Mouse (Mus musculus) yolk sac, embryonic 10.5 days (tissue): ENCODE results near the gene Cxxc4.
A peak's percentile ranks its signal among the peaks of the same experiment; 100 is the strongest.

Experiments used
- DNase-seq: peaks from one replicate; pipeline ENCODE4 v3.0.0-alpha.2; 2017; ENCODE audit warnings: low spot score

Cxxc4 gene

DNA sequence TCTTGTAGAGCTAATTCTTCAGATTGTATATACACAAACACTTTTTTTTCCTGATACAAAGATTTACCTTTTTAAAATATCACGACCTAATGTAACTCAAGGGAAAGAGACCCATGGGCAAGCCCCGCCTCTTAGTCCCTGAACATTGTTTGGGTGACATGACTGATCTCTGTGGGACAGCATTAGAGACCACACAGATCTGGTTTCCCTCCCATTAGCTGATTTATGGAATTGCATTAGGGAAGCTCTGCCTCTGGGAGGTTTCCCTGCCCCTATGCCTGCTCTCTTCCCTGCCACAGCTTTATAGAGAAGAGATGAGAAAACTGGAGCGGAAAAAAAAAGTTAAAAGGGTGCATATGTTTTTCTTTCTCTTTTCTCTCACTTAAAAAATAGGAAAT lies 7.6 kb downstream of the Cxxc4 start:
- no peak for DNase-seq

DNA sequence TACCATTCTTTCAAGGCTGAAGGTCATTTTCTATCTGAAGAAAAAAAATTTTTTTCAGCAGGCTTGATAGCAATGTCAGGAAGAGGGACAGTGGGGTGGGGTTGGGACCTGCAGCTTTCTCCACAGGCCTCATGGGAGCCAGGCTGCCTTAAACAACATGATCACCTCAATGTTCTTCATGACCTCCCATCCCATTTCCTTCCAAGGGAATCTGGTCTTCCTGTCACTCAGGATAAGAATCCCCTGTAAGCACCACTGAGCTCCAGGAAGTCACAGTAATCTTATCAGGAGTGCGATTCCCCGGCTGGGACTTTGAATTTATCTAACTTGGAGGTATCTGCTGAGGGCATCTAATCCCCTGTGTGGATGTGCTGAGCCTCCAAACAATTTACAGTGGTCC lies 17.9 kb downstream of the Cxxc4 start:
- DNase-seq = no peak

DNA sequence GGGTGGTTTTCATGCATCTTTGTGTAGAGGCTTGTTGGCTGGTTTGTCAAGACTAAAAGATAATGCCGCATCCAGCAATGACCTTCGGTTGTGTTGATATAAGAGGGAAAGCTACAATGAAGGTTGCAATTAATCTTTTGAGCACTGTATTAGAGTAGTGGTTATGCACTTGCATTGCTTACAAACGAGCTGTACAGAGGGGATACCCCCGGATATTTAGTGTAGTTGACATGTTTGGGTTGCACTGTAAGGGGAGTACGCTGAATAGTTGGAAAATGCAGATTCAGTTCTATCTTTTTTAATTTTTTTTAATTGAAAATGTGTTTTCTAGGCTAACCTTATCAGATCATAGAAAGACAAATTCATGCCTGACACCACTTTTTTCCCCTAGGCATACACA lies 22.4 kb downstream of the Cxxc4 start:
- DNase-seq = no peak

DNA sequence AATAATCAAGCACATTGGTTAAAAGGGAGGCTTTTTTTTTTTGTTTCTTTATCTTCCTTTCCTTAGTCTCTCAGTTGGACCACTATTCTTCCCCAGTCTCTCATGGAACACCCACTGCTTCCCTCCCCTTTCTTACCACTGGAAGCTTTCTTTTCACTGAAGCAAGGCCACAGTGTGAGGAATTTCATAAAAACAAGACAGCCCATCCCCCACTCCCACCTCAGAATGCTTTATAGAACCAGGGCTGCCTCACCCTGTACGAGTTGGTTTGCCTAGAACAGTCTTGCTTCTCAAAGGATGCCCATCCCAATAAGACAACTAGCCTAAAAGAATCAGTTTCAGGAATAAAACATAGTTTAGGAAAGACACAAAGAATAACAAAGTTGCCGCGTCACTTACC lies 23.0 kb downstream of the Cxxc4 start:
- no peak for DNase-seq

DNA sequence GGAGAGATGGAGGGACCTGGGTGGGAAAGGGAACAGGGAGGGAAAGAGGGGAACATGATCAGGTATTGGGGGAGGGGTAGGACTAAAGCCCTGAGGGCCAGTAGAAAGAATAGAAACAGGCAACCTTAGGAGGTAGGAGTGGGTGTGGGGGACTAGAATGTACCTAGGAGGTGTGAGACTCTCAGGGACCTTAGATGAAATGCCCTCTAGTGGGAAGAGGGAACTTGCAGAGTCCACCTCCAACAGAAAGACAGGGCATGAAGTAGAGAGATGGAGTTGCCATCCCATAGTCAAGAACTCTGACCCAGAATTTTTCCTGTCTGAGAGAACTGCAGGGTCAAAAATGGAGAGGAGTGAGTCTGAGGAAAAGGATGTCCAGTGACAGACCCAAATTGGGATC lies 43.4 kb downstream of the Cxxc4 start:
- no peak for DNase-seq

DNA sequence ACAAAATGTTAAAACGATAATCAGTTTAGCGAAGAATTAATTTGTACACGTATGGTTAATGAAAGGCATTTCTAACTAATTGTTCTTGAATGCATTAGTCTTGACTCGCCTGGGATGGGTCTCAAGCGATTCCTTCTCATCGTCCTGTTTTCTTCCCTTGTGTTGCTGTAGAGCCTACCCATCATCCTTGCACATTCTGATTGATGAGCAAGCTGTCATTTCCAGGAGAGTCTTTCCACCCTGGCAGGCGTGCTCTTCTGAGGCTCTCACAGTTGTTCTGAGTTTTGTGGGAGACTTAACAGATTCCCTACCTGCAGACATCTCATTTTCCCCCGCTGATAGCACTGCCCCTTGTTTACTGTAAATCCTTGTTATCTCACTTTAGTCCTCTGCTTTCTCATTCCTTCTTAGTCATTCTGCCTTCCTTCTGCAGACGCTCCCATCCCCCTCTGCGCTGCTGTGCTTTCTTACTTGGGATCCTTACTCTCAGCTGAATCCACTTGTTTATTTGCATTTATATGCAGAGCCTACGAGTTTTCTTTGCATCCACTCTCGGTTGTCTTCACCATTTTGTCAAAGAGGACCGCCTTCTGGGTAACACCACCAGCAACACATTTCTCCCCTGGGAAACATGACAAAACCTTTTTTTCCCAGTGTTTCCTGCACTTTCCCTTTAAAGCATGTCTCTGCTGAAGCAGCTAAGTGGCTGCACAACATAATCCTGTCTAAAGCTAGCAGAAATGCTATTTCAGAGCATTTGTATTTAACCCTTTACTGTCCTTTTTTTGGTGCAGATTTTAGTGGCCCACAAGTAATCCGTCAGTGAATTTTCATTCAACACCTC lies 45.5 kb downstream of the Cxxc4 start:
- DNase-seq = peak; percentile 13

DNA sequence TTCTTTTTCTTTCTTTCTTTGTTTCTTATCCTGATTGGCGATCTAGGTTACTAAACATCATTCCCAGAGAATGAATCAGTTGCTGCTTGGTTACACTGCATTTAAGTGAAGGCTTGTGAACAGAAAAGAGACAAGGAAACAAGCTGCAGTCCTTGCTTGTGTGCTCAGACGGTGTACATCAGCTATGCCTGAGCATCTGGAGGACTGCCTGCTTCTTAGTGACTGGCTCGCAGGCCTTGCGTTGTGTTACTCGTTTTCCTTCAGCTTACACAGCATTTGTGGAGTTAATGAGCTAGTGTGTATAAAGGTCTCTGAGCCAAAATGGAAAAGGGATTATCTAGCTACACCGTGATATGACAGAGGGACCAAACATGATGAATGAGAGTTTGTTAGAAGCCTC lies 58.9 kb downstream of the Cxxc4 start:
- DNase-seq = no peak

DNA sequence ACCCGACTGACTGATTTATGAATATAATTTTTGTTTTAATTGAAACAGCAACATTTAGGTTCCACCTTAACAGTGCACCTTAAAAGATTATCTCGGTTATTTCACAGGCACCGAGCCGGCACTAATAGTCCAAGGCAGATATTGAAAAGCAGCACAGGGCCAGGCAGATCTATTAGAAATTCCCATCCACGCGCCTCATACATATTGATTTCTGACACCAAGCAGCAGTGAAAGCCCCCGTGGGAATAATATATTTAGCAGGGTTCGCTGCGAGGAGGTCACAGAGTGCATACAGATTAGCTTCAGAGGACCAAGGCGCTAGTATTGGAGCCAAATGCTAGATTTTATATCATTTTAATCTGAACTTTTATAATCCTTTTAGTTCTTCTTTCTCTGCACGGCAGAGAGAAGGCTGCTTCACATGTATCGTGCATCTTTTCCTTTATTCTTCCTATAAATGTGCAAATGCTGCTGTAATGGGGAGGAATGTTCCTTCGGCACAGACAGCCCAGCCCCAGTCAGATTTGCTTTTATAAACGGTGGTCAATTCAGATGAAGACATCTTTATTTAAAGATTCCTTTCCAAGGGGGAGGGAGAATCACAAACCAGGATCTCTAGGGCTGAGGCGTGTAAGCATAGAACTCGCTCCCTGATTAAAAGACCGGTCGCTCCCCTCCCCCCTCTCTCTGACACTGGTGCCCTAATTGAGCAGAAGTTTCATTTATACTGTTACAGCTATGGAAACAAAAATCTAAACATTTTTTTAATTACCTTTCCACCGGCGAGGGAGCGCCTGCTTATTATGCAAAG lies 66.6 kb downstream of the Cxxc4 start:
- no peak for DNase-seq

DNA sequence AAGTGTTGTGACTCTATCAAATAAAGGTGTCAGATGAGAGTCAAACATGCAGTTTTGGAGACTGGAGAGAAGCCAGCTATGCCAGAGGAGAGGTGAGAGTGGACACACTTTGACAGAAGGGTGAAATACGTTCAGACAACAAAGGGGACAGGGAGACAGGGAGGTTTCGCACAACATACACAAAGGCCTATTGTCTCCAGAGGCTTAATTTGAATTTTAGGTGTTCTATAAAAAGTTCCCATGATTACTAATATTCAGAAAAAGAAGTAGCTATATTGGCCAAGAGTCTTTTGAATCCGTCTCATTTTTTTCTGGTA lies 67.2 kb downstream of the Cxxc4 start:
- no peak for DNase-seq

DNA sequence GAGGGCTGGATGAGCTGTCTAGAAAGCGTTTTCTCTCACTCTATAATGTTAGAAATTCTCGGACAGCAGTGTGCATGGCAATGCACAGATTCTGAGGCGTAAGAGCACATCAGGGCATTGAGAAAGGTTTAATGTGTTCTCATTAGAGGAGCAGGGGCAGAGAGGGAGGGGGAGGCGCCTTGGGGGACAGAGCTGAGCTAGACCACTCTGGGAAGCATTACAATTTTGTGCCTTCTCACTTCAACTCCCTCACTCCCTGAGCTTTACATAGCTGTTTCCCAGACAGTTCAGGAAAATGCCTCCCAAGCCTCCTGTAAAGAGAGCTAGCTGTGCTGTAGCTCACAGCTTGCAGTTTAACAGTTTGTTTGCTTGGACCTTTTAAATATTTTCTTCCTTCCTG lies 70.2 kb downstream of the Cxxc4 start:
- no peak for DNase-seq

DNA sequence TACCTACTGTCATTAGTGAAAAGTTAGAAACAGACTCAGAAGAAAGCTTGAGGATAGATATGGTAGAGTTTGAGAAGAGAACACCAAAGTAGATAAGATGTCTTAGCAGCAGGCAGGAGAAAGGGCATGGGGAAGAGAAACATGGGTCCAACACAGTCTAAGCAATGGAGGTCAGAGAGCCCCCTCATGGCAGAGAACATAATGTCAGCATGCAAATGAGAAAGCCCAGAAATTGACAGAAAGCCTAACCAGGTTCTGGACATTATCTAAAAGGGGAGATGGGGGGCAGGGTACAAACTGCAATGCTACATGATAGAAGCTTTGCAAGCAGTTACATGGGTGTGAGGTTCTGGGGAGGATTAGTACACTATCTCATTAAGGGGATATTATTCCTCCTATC lies 71.5 kb downstream of the Cxxc4 start:
- no peak for DNase-seq
